Mouse (Mus musculus) thymus, postnatal 36 days (tissue): ENCODE results near the gene Scyl1.
"Not testable (repeated sequence)": the region's sequence is repeated elsewhere in the genome, so short reads cannot be mapped to it uniquely, and the experiment has no call there.

Source experiments
- DNase-seq, 2 experiments: peaks; one replicate each; pipeline ENCODE4 v3.0.0; 2022; ENCODE audit warnings: mixed read lengths in 2 of 2

Gene Scyl1

GRCm38 (mm10) chr19:5803041-5803880, 32.0 kb upstream of the Scyl1 start:
- peak; percentile 99 for DNase-seq

DNA sequence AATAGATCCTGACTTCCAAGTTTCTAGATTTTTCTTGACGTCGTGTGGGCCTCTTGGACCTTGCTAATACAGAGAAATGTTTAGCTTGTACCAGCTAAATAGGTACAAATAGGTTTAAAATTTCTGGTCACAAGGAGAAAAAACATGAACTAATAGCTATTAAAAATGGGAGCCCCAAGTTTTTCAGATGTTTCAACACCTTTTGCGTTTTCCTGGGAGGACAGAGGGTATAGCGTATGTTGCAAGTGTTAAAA, 31.5 kb upstream of the Scyl1 start:
- DNase-seq = no peak

GRCm38 (mm10) chr19:5802011-5802786, 31.0 kb upstream of the Scyl1 start:
- peak; percentile 93 to 97 for DNase-seq

DNA sequence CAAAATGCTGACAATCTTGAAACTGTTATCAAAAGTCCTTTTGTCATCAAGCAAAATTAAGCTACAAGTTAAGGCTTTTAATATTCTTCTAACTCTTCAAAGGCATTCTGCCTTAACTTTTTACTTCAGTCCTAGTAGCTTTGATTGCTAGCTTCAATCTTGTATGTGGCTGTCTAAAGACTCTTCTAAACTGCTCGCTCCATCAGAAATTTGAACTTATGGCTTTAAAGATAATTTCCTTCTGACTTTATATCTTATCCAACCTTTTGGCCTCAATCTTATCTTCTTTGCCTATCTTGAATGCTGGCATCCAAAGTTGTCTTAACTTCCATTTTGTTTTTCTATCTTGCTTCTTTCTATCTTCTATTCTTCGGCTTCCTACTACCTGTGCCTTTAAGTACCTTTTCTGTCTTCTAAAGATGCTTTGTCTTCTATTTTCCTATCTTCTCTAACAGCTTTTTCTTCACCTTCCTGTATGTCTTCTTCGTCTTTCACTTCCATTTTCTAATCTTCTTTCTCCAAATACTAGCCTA, 30.3 kb upstream of the Scyl1 start:
- DNase-seq = no peak

DNA sequence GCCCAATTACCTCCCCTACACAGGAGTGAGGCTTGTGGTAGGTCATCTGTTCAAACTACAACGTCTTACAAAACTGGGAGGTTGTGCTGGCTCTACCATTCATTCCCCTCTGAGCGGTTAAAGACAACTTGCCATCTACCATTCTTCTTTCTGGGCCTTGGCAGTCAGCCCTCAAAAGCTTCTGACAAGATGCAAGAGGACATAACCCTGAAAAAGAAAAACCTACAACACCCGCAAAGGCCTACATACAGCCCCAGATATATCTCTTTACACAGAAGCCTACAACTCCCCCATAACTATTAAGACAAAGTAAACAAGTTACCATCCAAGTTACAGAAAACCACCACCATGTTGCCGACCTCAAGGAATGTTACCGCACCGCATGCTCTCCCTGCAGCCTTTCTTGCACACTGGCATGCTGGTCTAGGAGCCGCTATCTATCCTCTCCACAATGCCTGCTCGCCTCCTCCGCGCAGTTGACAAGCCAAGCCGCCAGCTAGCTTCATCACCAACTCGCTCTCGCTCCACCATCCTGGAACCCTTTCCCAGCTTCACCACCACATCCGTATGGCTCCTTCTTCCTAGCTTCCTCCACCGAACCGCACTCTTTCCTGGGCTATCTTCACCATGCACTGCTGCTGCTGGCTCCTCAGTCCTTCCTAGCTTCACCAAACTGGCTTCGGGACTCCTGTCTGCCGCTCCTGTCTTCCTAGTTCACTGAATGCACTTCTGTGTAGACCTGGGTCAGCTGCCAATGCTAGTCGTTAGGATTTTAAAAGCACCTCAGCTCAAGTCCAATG, 29.6 kb upstream of the Scyl1 start:
- DNase-seq = peak in 1 of 2 experiments; percentile 41

GRCm38 (mm10) chr19:5800350-5800631, 29.1 kb upstream of the Scyl1 start:
- no peak for DNase-seq

DNA sequence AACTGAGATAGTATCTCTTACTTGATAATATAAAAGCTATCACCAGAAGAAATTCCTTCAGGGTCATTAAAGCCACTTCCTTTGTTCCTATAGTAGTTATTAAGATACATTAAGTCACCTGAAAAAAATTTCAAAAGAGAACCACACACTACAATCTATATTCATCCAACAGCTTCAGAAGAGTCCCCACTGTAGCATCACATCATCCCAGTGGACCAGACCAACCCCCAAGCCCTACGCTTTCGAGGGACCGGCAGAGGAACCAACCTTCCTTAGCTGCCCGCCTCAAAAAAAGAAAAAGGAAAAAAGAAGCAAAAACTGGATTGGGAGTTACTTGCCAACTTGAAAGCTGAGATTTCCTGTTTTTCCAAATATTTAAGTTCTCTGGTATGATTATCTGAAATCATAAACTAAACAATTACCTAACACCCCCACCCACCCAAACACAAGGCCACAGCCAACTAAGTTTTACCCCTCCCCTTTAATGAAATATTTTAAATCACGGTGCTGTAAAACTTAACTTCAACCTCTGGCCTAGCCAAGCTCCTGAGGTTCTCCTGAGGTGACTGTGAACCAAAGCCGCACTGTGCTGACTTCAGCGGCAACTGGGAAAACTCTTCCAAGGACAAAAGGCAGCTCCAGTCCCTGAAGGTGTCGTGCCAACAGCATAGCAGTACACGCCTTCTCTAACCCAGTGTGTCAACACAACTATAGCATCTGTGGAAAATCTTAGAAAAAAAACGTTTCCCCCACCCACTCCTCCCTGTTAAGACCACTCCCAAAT, 28.5 kb upstream of the Scyl1 start:
- DNase-seq = no peak

GRCm38 (mm10) chr19:5798700-5799479, 27.7 kb upstream of the Scyl1 start:
- DNase-seq = no peak

DNA sequence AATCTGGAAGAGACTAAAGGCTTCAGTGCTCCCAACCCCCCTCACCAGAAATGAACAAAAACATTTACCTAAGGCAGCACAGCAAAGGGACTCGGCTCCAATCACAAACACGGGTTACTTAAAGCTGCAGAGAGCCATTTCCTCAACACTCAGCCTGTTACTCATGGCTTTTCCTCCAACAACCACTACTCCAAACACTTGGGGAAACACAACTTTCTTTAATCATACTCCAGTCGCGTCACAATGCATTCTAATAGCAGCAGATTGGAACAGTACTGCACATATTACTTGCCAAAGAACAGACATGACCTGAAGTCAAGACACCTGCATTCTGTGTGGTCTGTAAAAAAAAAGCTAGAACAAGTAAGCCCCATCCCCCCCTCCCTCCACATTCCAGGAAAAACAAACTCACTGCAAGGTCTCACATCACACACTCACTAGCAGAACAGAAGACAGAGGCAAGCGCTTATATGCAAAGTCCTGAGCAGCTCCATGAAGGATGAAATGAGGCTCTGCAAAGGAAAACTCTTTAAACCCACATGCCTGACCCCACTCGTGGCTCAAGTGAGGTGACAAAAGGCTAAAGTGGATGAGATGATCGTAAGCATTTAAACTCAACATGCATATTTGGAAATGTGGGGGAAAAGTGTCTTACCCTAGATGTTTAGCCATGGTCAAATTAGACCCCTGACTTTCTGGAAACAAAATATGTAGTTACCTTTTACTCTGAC, 26.3 kb upstream of the Scyl1 start:
- no peak for DNase-seq

DNA sequence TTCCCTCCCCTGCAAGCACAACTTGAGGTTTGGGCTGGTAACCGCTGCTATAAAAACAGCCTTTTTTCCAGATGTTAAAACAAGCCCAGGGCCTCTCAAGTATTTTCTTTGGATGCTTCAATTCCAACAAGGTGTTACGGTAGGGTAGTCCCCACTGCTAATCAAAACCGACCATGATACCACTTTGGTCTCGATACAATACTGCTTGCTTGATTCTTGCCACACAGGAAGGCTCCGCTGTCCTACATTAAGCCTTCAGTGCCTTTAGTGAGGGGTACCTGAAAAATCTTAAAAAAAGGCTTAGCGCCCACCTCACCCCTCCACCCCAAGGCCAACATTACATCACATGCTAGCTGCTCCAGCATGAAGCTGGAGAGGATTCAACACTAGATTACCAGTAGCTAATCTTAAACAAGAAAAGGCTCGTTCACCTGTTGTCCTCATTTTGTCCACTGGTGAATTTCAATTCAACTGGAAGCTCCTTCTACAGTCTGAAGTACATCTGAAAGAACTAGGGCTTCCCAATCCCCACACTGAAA, 25.4 kb upstream of the Scyl1 start:
- no peak for DNase-seq

GRCm38 (mm10) chr19:5795668-5796572, 24.7 kb upstream of the Scyl1 start:
- no peak for DNase-seq

GRCm38 (mm10) chr19:5794771-5795576, 23.8 kb upstream of the Scyl1 start:
- no peak for DNase-seq

GRCm38 (mm10) chr19:5793917-5794770, 22.9 kb upstream of the Scyl1 start:
- DNase-seq = not testable (repeated sequence)

- peak; percentile 56 to 60 for DNase-seq
Measured at GRCm38 (mm10) chr19:5793116-5793515, 21.9 kb upstream of the Scyl1 start.

DNA sequence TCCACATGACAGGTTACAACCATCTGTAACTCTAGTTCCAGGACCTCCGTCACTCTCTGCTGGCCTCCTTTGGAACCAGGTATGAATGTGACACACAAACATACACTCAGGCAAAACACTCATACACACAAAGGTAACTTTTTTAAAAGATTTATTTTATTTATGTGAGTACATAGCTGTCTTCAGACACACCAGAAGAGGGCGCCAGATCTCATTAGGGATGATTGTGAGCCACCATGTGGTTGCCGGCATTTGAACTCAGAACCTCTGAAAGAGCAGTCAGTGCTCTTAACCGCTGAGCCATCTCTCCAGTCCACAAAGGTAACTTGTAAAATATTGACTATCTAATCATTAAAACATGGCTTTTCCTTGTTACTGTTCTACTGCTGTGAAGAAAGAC, 20.1 kb upstream of the Scyl1 start:
- DNase-seq = no peak

DNA sequence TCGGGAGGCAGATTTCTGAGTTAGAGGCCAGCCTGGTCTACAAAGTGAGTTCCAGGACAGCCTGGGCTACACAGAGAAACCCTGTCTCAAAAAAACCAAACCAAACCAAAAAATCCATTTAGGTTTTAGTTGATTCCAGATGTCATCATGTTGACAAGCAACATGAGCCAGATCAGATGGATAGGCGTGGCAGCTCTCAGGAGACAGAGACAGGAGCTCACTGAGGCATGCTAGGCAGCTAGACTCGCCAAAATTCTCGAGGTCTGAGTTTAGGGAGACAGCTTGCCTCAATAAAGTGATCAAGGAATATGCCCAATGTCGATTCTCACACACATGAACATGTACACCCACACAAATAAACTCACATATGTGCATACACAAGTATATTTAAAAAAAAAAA, 17.8 kb upstream of the Scyl1 start:
- no peak for DNase-seq

GRCm38 (mm10) chr19:5788620-5789019, 17.4 kb upstream of the Scyl1 start:
- DNase-seq = no peak

GRCm38 (mm10) chr19:5787920-5788319, 16.7 kb upstream of the Scyl1 start:
- DNase-seq = no peak
